Mouse (Mus musculus) thymus, adult 2 months (tissue): ENCODE results near the gene Gm20716. TPM values are rescaled to one million over a fixed set of nuclear protein-coding genes. Genes with fewer than 3 reads are reported as not detected.

ENCODE experiments used
- DNase-seq: peaks from one replicate; pipeline ENCODE4 v3.0.0; 2021
- H3K27ac ChIP-seq: fragments of 200-500 bp; 2 replicates; pipeline ENCODE4 v1.5.1; 2012; ENCODE audit warnings: low read length, control low read depth; ENCODE audit not compliant: control insufficient read depth, insufficient read depth
- H3K27me3 ChIP-seq: fragments of 200-500 bp; 2 replicates; pipeline ENCODE4 v1.6.1; 2012; ENCODE audit warnings: mild to moderate bottlenecking, low read length, moderate library complexity, mixed read lengths; ENCODE audit not compliant: control insufficient read depth, insufficient read depth
- H3K36me3 ChIP-seq: fragments of 200-500 bp; 2 replicates; pipeline ENCODE4 v1.6.1; 2012; ENCODE audit warnings: mild to moderate bottlenecking, low read length, moderate library complexity; ENCODE audit not compliant: control insufficient read depth, insufficient read depth
- H3K4me1 ChIP-seq: fragments of 200-500 bp; replicated peaks from 2 replicates; pipeline ENCODE4 v1.6.1; 2012; ENCODE audit warnings: low read length; ENCODE audit not compliant: control insufficient read depth, insufficient read depth
- H3K4me3 ChIP-seq: fragments of 200-500 bp; 2 replicates; pipeline ENCODE4 v1.5.1; 2012; ENCODE audit warnings: mild to moderate bottlenecking, low read length, control low read depth, moderate library complexity; ENCODE audit not compliant: control insufficient read depth, insufficient read depth
- CTCF ChIP-seq: fragments of 200-500 bp; IDR thresholded peaks from 2 replicates; pipeline ENCODE4 v1.5.1; 2012; ENCODE audit warnings: mild to moderate bottlenecking, control low read depth, low read length, moderate library complexity, borderline replicate concordance; ENCODE audit not compliant: control insufficient read depth, poor library complexity, insufficient read depth; ENCODE audit errors: extremely low read depth
- POLR2A ChIP-seq: fragments of 200-500 bp; IDR thresholded peaks from 2 replicates; pipeline ENCODE4 v1.6.1; 2012; ENCODE audit warnings: mild to moderate bottlenecking, low read length, control low read depth, moderate library complexity; ENCODE audit not compliant: control insufficient read depth, poor library complexity, insufficient read depth; ENCODE audit errors: extremely low read depth
- WGBS: fragments of 180-500 bp; shearing (Covaris S2); methylation state at CpG from one replicate; pipeline ENCODE4 v1.1.7; 2018; 5-methylcytosine and 5-hydroxymethylcytosine counted together
- polyA plus RNA-seq: library from polyadenylated mRNA; depleted of rRNA; stranded (reverse); fragments of >200 nt; gene quantifications from 2 replicates; pipeline ENCODE4 v1.2.3, GENCODE M21; 2012; rRNA removed

The Gm20716 gene
- polyA plus RNA-seq, 1 experiment: 3.8 TPM

GRCm38 (mm10) chr2:168154090-168154881 lies 75.9 kb downstream of the Gm20716 start:
- 32% methylated on average over 14 of the region's 14 CpGs for WGBS
- no peak overlapping the region for H3K4me3 ChIP-seq
- peak; percentile 66; the same call in 1 of the 2 replicates for TF ChIP-seq CTCF
- TF ChIP-seq POLR2A: no peak; the same call in 1 of the 2 replicates
- DNase-seq: peak; percentile 71
- no peaks in the 10 kb centered on the region; the same call in 1 of the 2 replicates for H3K27me3 ChIP-seq
- peaks cover 14% of the 10 kb centered on the region for H3K4me1 ChIP-seq
- H3K27ac ChIP-seq: no peak overlapping the region
- H3K36me3 ChIP-seq: no peaks in the 10 kb centered on the region

GRCm38 (mm10) chr2:168149241-168149640 lies 80.9 kb downstream of the Gm20716 start:
- WGBS: 49% methylated on average over 8 of the region's 8 CpGs
- no peak for DNase-seq
- Histone ChIP-seq H3K4me3 (no peak overlapping the region), H3K27me3 (no peaks in the 10 kb centered on the region; the same call in 1 of the 2 replicates), H3K4me1 (no peaks in the 10 kb centered on the region), H3K36me3 (no peaks in the 10 kb centered on the region), H3K27ac (no peak overlapping the region)
- no peak for TF ChIP-seq POLR2A
- no peak for TF ChIP-seq CTCF

- Histone ChIP-seq H3K27ac (no peak overlapping the region), H3K4me1 (no peaks in the 10 kb centered on the region), H3K36me3 (no peaks in the 10 kb centered on the region), H3K4me3 (no peak overlapping the region), H3K27me3 (no peaks in the 10 kb centered on the region; the same call in 1 of the 2 replicates)
- TF ChIP-seq POLR2A (no peak), CTCF (no peak)
- WGBS: 87% methylated on average over 22 of the region's 22 CpGs
- DNase-seq: no peak
These were observed 82.3 kb downstream of the Gm20716 start for GRCm38 (mm10) chr2:168147722-168148432.

- DNase-seq: no peak
- 98% methylated on average over 2 of the region's 2 CpGs for WGBS
- Histone ChIP-seq H3K36me3 (no peaks in the 10 kb centered on the region), H3K27me3 (no peaks in the 10 kb centered on the region; the same call in 1 of the 2 replicates), H3K27ac (no peak overlapping the region), H3K4me1 (no peaks in the 10 kb centered on the region), H3K4me3 (no peak overlapping the region)
- TF ChIP-seq POLR2A: no peak
- no peak for TF ChIP-seq CTCF
These were observed 84.7 kb downstream of the Gm20716 start for GRCm38 (mm10) chr2:168145437-168145836.

- H3K4me3 ChIP-seq: no peak overlapping the region
- no peak for DNase-seq
- no peak for TF ChIP-seq CTCF
- no peak for TF ChIP-seq POLR2A
- WGBS: 79% methylated on average over 5 of the region's 5 CpGs
- H3K36me3 ChIP-seq: no peaks in the 10 kb centered on the region
- no peak overlapping the region for H3K27ac ChIP-seq
- H3K4me1 ChIP-seq: no peaks in the 10 kb centered on the region
- no peaks in the 10 kb centered on the region for H3K27me3 ChIP-seq
These were observed 86.4 kb downstream of the Gm20716 start for GRCm38 (mm10) chr2:168143794-168144193.

- H3K4me3 ChIP-seq: no peak overlapping the region
- WGBS: 89% methylated on average over 15 of the region's 15 CpGs
- no peaks in the 10 kb centered on the region for H3K27me3 ChIP-seq
- no peak overlapping the region for H3K27ac ChIP-seq
- H3K4me1 ChIP-seq: no peaks in the 10 kb centered on the region
- DNase-seq: no peak
- no peak for TF ChIP-seq POLR2A
- H3K36me3 ChIP-seq: no peaks in the 10 kb centered on the region
These were observed 93.0 kb downstream of the Gm20716 start for GRCm38 (mm10) chr2:168137161-168137560.

Other genes starting within 250 kb of the Gm20716 start
- gene Ripor3, start 219.7 kb downstream of the Gm20716 start, polyA plus RNA-seq: 1.4 and 1.5 TPM in 2 replicates
- 3.4 and 4.2 TPM in 2 replicates for gene Pard6b, start 149.4 kb downstream of the Gm20716 start, polyA plus RNA-seq
- gene Adnp, start 23.3 kb downstream of the Gm20716 start, polyA plus RNA-seq: 36.0 and 44.6 TPM in 2 replicates
- gene Dpm1, start 227 bp upstream of the Gm20716 start, polyA plus RNA-seq: 29.5 and 33.6 TPM in 2 replicates
- gene Mocs3, start 258 bp upstream of the Gm20716 start, polyA plus RNA-seq: 27.4 and 44.0 TPM in 2 replicates
- 0.01 and 0.05 TPM in 2 replicates for gene Kcng1, start 51.4 kb upstream of the Gm20716 start, polyA plus RNA-seq